Mouse (Mus musculus): ENCODE measurements around the gene Itga9. TPM values are rescaled to one million over a fixed set of nuclear protein-coding genes. Genes with fewer than 3 reads are reported as not detected.

Itga9 gene
- polyA plus RNA-seq, 1 experiment from 2014 or later: 2.4 TPM

- Histone ChIP-seq H3K36me3 (ENCODE audit: control insufficient read depth, insufficient read depth, low read length) (no peaks in the 10 kb centered on the region), H3K4me2 (ENCODE audit: low read length) (peak overlapping the region; percentile 98), H3K27me3 (ENCODE audit: control insufficient read depth, insufficient read depth, low read length) (no peaks in the 10 kb centered on the region), H3K4me3 (replicated peaks; ENCODE audit: low read depth, low read length) (peak overlapping the region; percentile 70), H3K4me1 (ENCODE audit: control insufficient read depth, insufficient read depth, low read length) (peaks cover 18% of the 10 kb centered on the region), H3K9ac (replicated peaks; ENCODE audit: low read length) (peak overlapping the region; percentile 84; the same call in 1 of the 2 replicates), H3K27ac (replicated peaks; ENCODE audit: low read depth, low read length) (no peak overlapping the region), H3K9me3 (ENCODE audit: control insufficient read depth, low read length) (no peaks in the 10 kb centered on the region)
- 43% methylated on average over 8 of the region's 8 CpGs for WGBS
- no peak for ATAC-seq (ENCODE audit: low FRiP score, low TSS enrichment)
- peak; percentile 47 for DNase-seq
Measured at GRCm38 (mm10) chr9:118927501-118927900, 321.0 kb downstream of the Itga9 start.

DNA sequence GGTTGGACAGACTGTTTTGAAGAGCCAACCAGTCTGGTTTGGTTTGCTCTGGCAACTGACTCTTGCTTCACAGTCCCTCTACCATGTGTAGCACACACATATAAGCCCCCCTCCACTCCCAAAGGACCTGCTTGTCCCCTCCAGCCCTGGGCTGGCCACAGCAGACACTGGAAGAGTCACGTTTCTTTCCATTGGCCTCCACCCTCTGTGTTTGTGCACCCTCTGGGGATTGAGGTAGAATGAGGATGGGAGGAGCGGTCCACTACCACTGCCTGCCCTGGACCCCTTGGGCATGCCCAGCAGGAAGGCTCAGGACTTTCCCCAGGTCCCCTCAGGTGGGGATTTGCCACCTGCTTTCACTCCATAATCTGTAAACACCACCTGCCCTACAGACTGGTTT, 321.5 kb downstream of the Itga9 start:
- Histone ChIP-seq H3K9ac (replicated peaks; ENCODE audit: low read length) (0 out of 2 replicates have a peak overlapping the region, but pooled peaks have one; percentile 16), H3K4me3 (replicated peaks; ENCODE audit: low read depth, low read length) (no peak overlapping the region; the same call in 1 of the 2 replicates), H3K4me2 (ENCODE audit: low read length) (peak overlapping the region; percentile 98), H3K4me1 (ENCODE audit: control insufficient read depth, insufficient read depth, low read length) (peaks cover 18% of the 10 kb centered on the region), H3K27ac (replicated peaks; ENCODE audit: low read depth, low read length) (no peak overlapping the region), H3K36me3 (ENCODE audit: control insufficient read depth, insufficient read depth, low read length) (no peaks in the 10 kb centered on the region), H3K27me3 (ENCODE audit: control insufficient read depth, insufficient read depth, low read length) (no peaks in the 10 kb centered on the region), H3K9me3 (ENCODE audit: control insufficient read depth, low read length) (no peaks in the 10 kb centered on the region)
- ATAC-seq (ENCODE audit: low FRiP score, low TSS enrichment) (no peak), DNase-seq (no peak)
- 47% methylated on average over 2 of the region's 2 CpGs for WGBS

DNA sequence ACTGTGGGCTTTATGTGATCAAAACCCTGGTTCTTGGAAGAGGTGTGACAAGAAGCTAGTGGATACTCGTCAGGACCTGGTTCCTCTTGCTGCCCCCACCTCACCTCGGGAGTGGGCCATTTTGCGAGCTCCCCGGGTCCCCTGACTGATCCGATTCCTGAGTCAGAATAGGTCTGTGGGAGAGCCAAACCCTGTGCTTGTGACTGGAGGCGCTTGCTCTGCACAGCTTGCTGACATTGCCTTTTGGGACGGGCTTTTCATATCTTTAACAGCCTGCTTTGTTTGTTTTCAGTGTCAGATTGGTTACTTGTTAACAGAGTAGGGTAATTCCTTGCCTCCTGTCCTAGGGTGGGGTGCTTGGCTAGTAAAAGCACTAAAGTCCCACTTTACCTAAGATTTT, 322.2 kb downstream of the Itga9 start:
- Histone ChIP-seq H3K4me2 (ENCODE audit: low read length) (no peak overlapping the region), H3K9me3 (ENCODE audit: control insufficient read depth, low read length) (no peaks in the 10 kb centered on the region), H3K9ac (replicated peaks; ENCODE audit: low read length) (0 out of 2 replicates have a peak overlapping the region, but pooled peaks have one; percentile 16), H3K4me3 (replicated peaks; ENCODE audit: low read depth, low read length) (no peak overlapping the region), H3K36me3 (ENCODE audit: control insufficient read depth, insufficient read depth, low read length) (no peaks in the 10 kb centered on the region), H3K27ac (replicated peaks; ENCODE audit: low read depth, low read length) (no peak overlapping the region), H3K27me3 (ENCODE audit: control insufficient read depth, insufficient read depth, low read length) (no peaks in the 10 kb centered on the region), H3K4me1 (ENCODE audit: control insufficient read depth, insufficient read depth, low read length) (peaks cover 18% of the 10 kb centered on the region)
- 51% methylated on average over 7 of the region's 7 CpGs for WGBS
- DNase-seq (no peak), ATAC-seq (ENCODE audit: low FRiP score, low TSS enrichment) (no peak)

DNA sequence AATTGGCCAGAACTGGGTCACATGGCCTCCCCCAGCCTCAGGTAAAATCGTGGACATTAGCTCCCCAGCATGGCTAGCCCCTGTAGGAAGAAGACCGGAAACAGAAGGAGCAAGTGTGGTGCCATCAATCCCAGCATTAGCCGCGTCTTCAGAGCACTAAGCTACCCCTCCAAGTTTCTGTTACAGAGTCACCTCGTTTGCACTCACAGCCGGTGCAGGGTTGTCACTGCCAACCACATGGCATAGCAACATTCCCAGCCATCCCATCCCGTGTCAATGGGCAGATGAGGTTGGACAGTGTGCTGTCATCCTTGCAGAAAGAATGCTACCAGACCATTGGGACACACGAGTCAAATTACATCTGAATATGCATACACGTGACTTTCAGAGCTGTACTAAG, 324.1 kb downstream of the Itga9 start:
- no peak for DNase-seq

DNA sequence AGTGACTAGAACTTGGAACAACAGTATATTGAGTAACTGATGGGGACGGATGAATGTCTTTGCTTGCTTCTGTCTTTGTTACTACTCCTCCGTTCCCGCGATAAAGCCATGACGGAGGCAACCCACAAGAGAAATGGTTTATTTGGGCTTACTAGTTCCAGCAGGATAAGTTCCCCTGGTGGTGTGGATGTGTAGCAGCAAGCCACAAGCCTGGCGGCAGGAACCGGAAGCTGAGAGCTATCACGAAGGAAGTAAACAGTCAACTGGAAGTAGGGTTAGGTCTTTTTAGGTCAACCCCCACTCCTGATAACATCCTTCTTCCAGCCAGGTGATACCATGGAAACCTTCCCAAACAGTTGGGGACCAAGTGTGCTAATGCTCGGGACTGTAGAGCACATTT, 327.3 kb downstream of the Itga9 start:
- no peaks in the 10 kb centered on the region for H3K36me3 ChIP-seq (ENCODE audit: control insufficient read depth, insufficient read depth, low read length)
- H3K4me1 ChIP-seq (ENCODE audit: control insufficient read depth, insufficient read depth, low read length): no peaks in the 10 kb centered on the region
- no peak overlapping the region for H3K4me2 ChIP-seq (ENCODE audit: low read length)
- WGBS: 90% methylated on average over 9 of the region's 9 CpGs
- DNase-seq: no peak
- no peak overlapping the region for H3K27ac ChIP-seq (replicated peaks; ENCODE audit: low read depth, low read length)
- no peaks in the 10 kb centered on the region for H3K27me3 ChIP-seq (ENCODE audit: control insufficient read depth, insufficient read depth, low read length)
- H3K4me3 ChIP-seq (replicated peaks; ENCODE audit: low read depth, low read length): no peak overlapping the region
- no peaks in the 10 kb centered on the region for H3K9me3 ChIP-seq (ENCODE audit: control insufficient read depth, low read length)
- H3K9ac ChIP-seq (replicated peaks; ENCODE audit: low read length): no peak overlapping the region
- no peak for ATAC-seq (ENCODE audit: low FRiP score, low TSS enrichment)

More for the DNA sequence above, 324.1 kb downstream of the Itga9 start:
- H3K27me3 ChIP-seq (ENCODE audit: control insufficient read depth, insufficient read depth, low read length): no peaks in the 10 kb centered on the region
- no peak overlapping the region for H3K27ac ChIP-seq (replicated peaks; ENCODE audit: low read depth, low read length)
- peaks cover 13% of the 10 kb centered on the region for H3K4me1 ChIP-seq (ENCODE audit: control insufficient read depth, insufficient read depth, low read length)
- no peak overlapping the region for H3K4me2 ChIP-seq (ENCODE audit: low read length)
- WGBS: 78% methylated on average over 9 of the region's 9 CpGs
- no peak overlapping the region for H3K9ac ChIP-seq (replicated peaks; ENCODE audit: low read length)
- H3K4me3 ChIP-seq (replicated peaks; ENCODE audit: low read depth, low read length): no peak overlapping the region
- no peak for ATAC-seq (ENCODE audit: low FRiP score, low TSS enrichment)
- no peaks in the 10 kb centered on the region for H3K9me3 ChIP-seq (ENCODE audit: control insufficient read depth, low read length)
- no peaks in the 10 kb centered on the region for H3K36me3 ChIP-seq (ENCODE audit: control insufficient read depth, insufficient read depth, low read length)

- DNase-seq (no peak), ATAC-seq (ENCODE audit: low FRiP score, low TSS enrichment) (no peak)
- Histone ChIP-seq H3K36me3 (ENCODE audit: control insufficient read depth, insufficient read depth, low read length) (no peaks in the 10 kb centered on the region), H3K4me1 (ENCODE audit: control insufficient read depth, insufficient read depth, low read length) (no peaks in the 10 kb centered on the region), H3K9me3 (ENCODE audit: control insufficient read depth, low read length) (no peaks in the 10 kb centered on the region), H3K4me3 (replicated peaks; ENCODE audit: low read depth, low read length) (no peak overlapping the region), H3K27me3 (ENCODE audit: control insufficient read depth, insufficient read depth, low read length) (no peaks in the 10 kb centered on the region), H3K27ac (replicated peaks; ENCODE audit: low read depth, low read length) (no peak overlapping the region), H3K4me2 (ENCODE audit: low read length) (no peak overlapping the region), H3K9ac (replicated peaks; ENCODE audit: low read length) (no peak overlapping the region)
- WGBS: 85% methylated on average over 12 of the region's 12 CpGs
Measured at GRCm38 (mm10) chr9:118934319-118934718, 327.8 kb downstream of the Itga9 start.

GRCm38 (mm10) chr9:118935098-118935497, 328.6 kb downstream of the Itga9 start:
- Histone ChIP-seq H3K27ac (replicated peaks; ENCODE audit: low read depth, low read length) (no peak overlapping the region), H3K4me1 (ENCODE audit: control insufficient read depth, insufficient read depth, low read length) (no peaks in the 10 kb centered on the region), H3K9me3 (ENCODE audit: control insufficient read depth, low read length) (no peaks in the 10 kb centered on the region), H3K4me2 (ENCODE audit: low read length) (no peak overlapping the region), H3K36me3 (ENCODE audit: control insufficient read depth, insufficient read depth, low read length) (no peaks in the 10 kb centered on the region), H3K9ac (replicated peaks; ENCODE audit: low read length) (no peak overlapping the region), H3K4me3 (replicated peaks; ENCODE audit: low read depth, low read length) (no peak overlapping the region), H3K27me3 (ENCODE audit: control insufficient read depth, insufficient read depth, low read length) (no peaks in the 10 kb centered on the region)
- WGBS: 90% methylated on average over 13 of the region's 13 CpGs
- ATAC-seq (ENCODE audit: low FRiP score, low TSS enrichment): no peak
- no peak for DNase-seq

GRCm38 (mm10) chr9:118936071-118936470, 329.6 kb downstream of the Itga9 start:
- H3K4me2 ChIP-seq (ENCODE audit: low read length): no peak overlapping the region
- no peak overlapping the region for H3K9ac ChIP-seq (replicated peaks; ENCODE audit: low read length)
- no peak for DNase-seq
- H3K4me3 ChIP-seq (replicated peaks; ENCODE audit: low read depth, low read length): no peak overlapping the region
- no peak for ATAC-seq (ENCODE audit: low FRiP score, low TSS enrichment)
- no peaks in the 10 kb centered on the region for H3K27me3 ChIP-seq (ENCODE audit: control insufficient read depth, insufficient read depth, low read length)
- no peak overlapping the region for H3K27ac ChIP-seq (replicated peaks; ENCODE audit: low read depth, low read length)
- H3K36me3 ChIP-seq (ENCODE audit: control insufficient read depth, insufficient read depth, low read length): no peaks in the 10 kb centered on the region
- no peaks in the 10 kb centered on the region for H3K4me1 ChIP-seq (ENCODE audit: control insufficient read depth, insufficient read depth, low read length)
- no peaks in the 10 kb centered on the region for H3K9me3 ChIP-seq (ENCODE audit: control insufficient read depth, low read length)
- 52% methylated on average over 12 of the region's 12 CpGs for WGBS

- Histone ChIP-seq H3K27me3 (ENCODE audit: control insufficient read depth, insufficient read depth, low read length) (no peaks in the 10 kb centered on the region), H3K4me1 (ENCODE audit: control insufficient read depth, insufficient read depth, low read length) (no peaks in the 10 kb centered on the region), H3K27ac (replicated peaks; ENCODE audit: low read depth, low read length) (no peak overlapping the region), H3K4me3 (replicated peaks; ENCODE audit: low read depth, low read length) (no peak overlapping the region), H3K9ac (replicated peaks; ENCODE audit: low read length) (no peak overlapping the region), H3K9me3 (ENCODE audit: control insufficient read depth, low read length) (no peaks in the 10 kb centered on the region), H3K36me3 (ENCODE audit: control insufficient read depth, insufficient read depth, low read length) (no peaks in the 10 kb centered on the region), H3K4me2 (ENCODE audit: low read length) (no peak overlapping the region)
- WGBS: 48% methylated on average over 3 of the region's 3 CpGs
- DNase-seq (no peak), ATAC-seq (ENCODE audit: low FRiP score, low TSS enrichment) (no peak)
Measured at GRCm38 (mm10) chr9:118937515-118937914, 331.0 kb downstream of the Itga9 start.
